ENCODE assay signal across 18 mouse cellular contexts in the genomic region with DNA sequence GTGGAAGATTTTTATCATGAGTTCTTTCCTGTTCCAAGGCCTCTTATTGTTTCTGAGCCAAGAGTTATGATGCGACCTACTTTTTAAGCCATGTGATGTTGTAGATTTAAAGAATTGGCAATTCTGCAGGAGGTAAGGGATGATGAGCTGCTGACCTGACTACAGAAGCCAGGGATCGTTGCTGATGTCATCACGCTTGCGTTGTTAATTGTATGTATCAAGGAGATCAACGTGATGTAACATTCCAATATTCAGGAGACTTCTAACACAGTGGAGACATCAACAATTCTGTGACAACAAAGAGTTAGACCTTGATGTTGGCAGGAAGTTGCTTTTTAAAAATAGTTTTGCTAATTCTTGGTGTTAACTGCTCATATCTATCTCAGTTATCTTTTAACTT.
"Had no signal": no experiment of that assay in that cellular context is flagged by ENCODE, and none has a peak within 500 bp of the region (broad histone marks: within the 10 kb centered on the region; RNA-seq: fewer than 3 reads in every experiment).

No protein-coding gene starts in this region.

- H3K36me3 ChIP-seq: liver, embryonic 13.5 days; midbrain, embryonic 12.5 days; neural tube, embryonic 13.5 days; stomach, embryonic 15.5 days had no signal

- ATAC-seq: midbrain, embryonic 16.5 days had no signal

- H3K4me1 ChIP-seq: liver, embryonic 13.5 days; midbrain, embryonic 12.5 days; neural tube, embryonic 13.5 days; stomach, embryonic 15.5 days had no signal

- H3K27me3 ChIP-seq: liver, embryonic 13.5 days; midbrain, embryonic 12.5 days; neural tube, embryonic 13.5 days; stomach, embryonic 15.5 days had no signal

- H3K4me3 ChIP-seq: left cerebral cortex, adult 2 months; liver, embryonic 13.5 days; midbrain, embryonic 12.5 days; myocyte; neural tube, embryonic 13.5 days; stomach, embryonic 15.5 days had no signal

- DNase-seq: kidney, adult 18-20 months; kidney, postnatal 25 days; layer of hippocampus, postnatal 36 days; liver, embryonic 13.5 days; lung, adult 2 months; lung, postnatal 14 days; lung, postnatal 4 days; retina, postnatal 1 day; right cerebral cortex, postnatal 25 days; spleen, adult 18-20 months; thymus, postnatal 14 days had no signal

- H3K27ac ChIP-seq: kidney, postnatal 0 days; left cerebral cortex, adult 2 months; liver, embryonic 13.5 days; midbrain, embryonic 12.5 days; neural tube, embryonic 13.5 days; stomach, embryonic 15.5 days had no signal
